Mouse (Mus musculus) limb, embryonic 10.5 days (tissue): Measurements from ENCODE around the gene Slc1a1. TPM values are rescaled to one million over a fixed set of nuclear protein-coding genes. Genes with fewer than 3 reads are reported as not detected.

Experiments used
- DNase-seq: peaks from one replicate; pipeline ENCODE4 v3.0.0-alpha.2; 2017; ENCODE audit warnings: low spot score
- H3K27ac ChIP-seq: fragments of 300-500 bp; sonication (generic); 2 replicates; pipeline ENCODE4 v1.5.1; 2016; ENCODE audit warnings: mild to moderate bottlenecking
- H3K27me3 ChIP-seq: fragments of 300-500 bp; sonication (generic); 2 replicates; pipeline ENCODE4 v1.6.1; 2016; ENCODE audit warnings: low read depth, mild to moderate bottlenecking; ENCODE audit not compliant: poor library complexity, severe bottlenecking
- H3K36me3 ChIP-seq: fragments of 300-500 bp; sonication (generic); 2 replicates; pipeline ENCODE4 v1.6.1; 2016; ENCODE audit warnings: mild to moderate bottlenecking, moderate library complexity
- H3K4me1 ChIP-seq: fragments of 300-500 bp; sonication (generic); 2 replicates; pipeline ENCODE4 v1.6.1; 2016
- H3K4me3 ChIP-seq: fragments of 300-500 bp; sonication (generic); 2 replicates; pipeline ENCODE4 v1.5.1; 2016; ENCODE audit warnings: mild to moderate bottlenecking, moderate library complexity
- H3K9me3 ChIP-seq: fragments of 300-500 bp; sonication (generic); replicated peaks from 2 replicates; pipeline ENCODE4 v1.6.1; 2016; ENCODE audit warnings: mild to moderate bottlenecking
- WGBS: fragments of 180-500 bp; shearing (Covaris S2); methylation state at CpG from one replicate; pipeline ENCODE4 v1.1.7; 2016; 5-methylcytosine and 5-hydroxymethylcytosine counted together
- polyA plus RNA-seq: library from polyadenylated mRNA; unstranded; fragments of >200 nt; fragmentation: Nextera tagmentation; extraction: Ambion mirVana; gene quantifications from 2 replicates; pipeline ENCODE4 v1.2.1, GENCODE M21; 2016

The Slc1a1 gene
- polyA plus RNA-seq: 0.13 and 0.15 TPM in 2 replicates

- Histone ChIP-seq H3K27me3 (peaks cover 43% of the 10 kb centered on the region), H3K9me3 (no peaks in the 10 kb centered on the region), H3K4me1 (peaks cover 14% of the 10 kb centered on the region), H3K4me3 (peak within 1 kb of the TSS; percentile 72), H3K27ac (no peak within 1 kb of the TSS), H3K36me3 (no peaks in the 10 kb centered on the region)
- whole genome bisulfite sequencing: 1% methylated on average over 68 of the region's 68 CpGs
- DNase-seq: peak; percentile 62
Observed at GRCm38 (mm10) chr19:28834798-28835499, at the start of gene Slc1a1. Slc1a1 (plus strand) TSS chr19:28835049.

DNA sequence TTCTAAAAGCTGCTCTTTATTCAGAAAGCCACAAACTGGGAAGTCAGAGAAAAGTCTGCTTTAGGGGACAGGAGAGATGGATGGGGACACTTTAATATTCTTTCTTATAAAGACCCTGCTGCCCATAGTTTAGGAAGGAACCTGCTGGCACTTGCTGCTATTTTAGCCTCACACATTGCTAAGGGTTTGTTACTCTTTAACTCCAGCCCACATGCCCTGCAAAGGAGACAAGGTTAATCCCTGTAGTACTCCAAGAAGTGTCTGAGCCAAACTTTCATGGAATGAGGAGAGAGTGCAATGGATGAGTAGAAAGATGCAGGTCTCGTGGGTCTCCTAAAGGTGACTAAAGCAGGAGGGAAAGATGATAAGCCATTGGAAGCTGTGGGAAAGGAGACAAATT, 44.7 kb upstream of the Slc1a1 start:
- no peak overlapping the region for H3K27ac ChIP-seq
- no peak overlapping the region for H3K4me3 ChIP-seq
- 63% methylated on average over 1 of the region's 1 CpGs for WGBS
- H3K4me1 ChIP-seq: no peaks in the 10 kb centered on the region
- DNase-seq: no peak
- H3K9me3 ChIP-seq: no peaks in the 10 kb centered on the region
- no peaks in the 10 kb centered on the region for H3K36me3 ChIP-seq
- H3K27me3 ChIP-seq: no peaks in the 10 kb centered on the region

GRCm38 (mm10) chr19:28793307-28793706, 41.5 kb upstream of the Slc1a1 start:
- H3K4me1 ChIP-seq: no peaks in the 10 kb centered on the region
- 82% methylated on average over 2 of the region's 2 CpGs for WGBS
- no peak overlapping the region for H3K27ac ChIP-seq

GRCm38 (mm10) chr19:28796146-28796848, 38.6 kb upstream of the Slc1a1 start:
- no peaks in the 10 kb centered on the region for H3K27me3 ChIP-seq
- 74% methylated on average over 5 of the region's 5 CpGs for WGBS
- H3K9me3 ChIP-seq: no peaks in the 10 kb centered on the region
- no peaks in the 10 kb centered on the region for H3K4me1 ChIP-seq
- no peak for DNase-seq
- H3K36me3 ChIP-seq: no peaks in the 10 kb centered on the region
- no peak overlapping the region for H3K4me3 ChIP-seq
- H3K27ac ChIP-seq: no peak overlapping the region

More at GRCm38 (mm10) chr19:28793307-28793706, 41.5 kb upstream of the Slc1a1 start:
- Histone ChIP-seq H3K4me3 (no peak overlapping the region), H3K9me3 (no peaks in the 10 kb centered on the region), H3K36me3 (no peaks in the 10 kb centered on the region), H3K27me3 (no peaks in the 10 kb centered on the region)
- no peak for DNase-seq

GRCm38 (mm10) chr19:28796966-28797365, 37.9 kb upstream of the Slc1a1 start:
- no peak overlapping the region for H3K4me3 ChIP-seq
- no peaks in the 10 kb centered on the region for H3K36me3 ChIP-seq
- no peak overlapping the region for H3K27ac ChIP-seq
- H3K4me1 ChIP-seq: no peaks in the 10 kb centered on the region
- no peaks in the 10 kb centered on the region for H3K27me3 ChIP-seq
- 78% methylated on average over 1 of the region's 1 CpGs for WGBS
- no peaks in the 10 kb centered on the region for H3K9me3 ChIP-seq
- DNase-seq: no peak

DNA sequence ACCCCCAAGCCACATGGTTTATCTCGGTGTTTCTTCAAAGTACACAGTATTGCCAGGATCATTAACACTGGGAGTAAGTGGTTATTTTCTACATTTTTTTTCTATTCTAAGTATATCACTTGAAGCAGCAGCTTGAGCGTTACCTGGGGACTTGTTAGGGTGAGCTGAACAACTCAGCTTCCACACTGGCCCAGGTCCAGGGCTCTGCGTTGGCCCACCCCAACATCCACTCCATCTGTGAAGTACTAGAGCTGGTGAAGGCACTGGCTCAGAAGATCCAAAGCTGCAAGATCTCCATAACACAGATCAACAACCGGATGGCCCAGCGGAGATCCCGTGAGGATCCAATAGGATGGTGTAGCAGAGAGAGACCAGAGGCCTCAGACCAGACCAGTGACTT, 37.2 kb upstream of the Slc1a1 start:
- DNase-seq: no peak
- 91% methylated on average over 6 of the region's 6 CpGs for WGBS
- Histone ChIP-seq H3K36me3 (no peaks in the 10 kb centered on the region), H3K4me3 (no peak overlapping the region), H3K27ac (no peak overlapping the region), H3K4me1 (no peaks in the 10 kb centered on the region), H3K9me3 (no peaks in the 10 kb centered on the region), H3K27me3 (no peaks in the 10 kb centered on the region)

- Histone ChIP-seq H3K4me3 (no peak overlapping the region), H3K27ac (no peak overlapping the region), H3K9me3 (no peaks in the 10 kb centered on the region), H3K4me1 (no peaks in the 10 kb centered on the region), H3K36me3 (no peaks in the 10 kb centered on the region), H3K27me3 (no peaks in the 10 kb centered on the region)
- WGBS: 50% methylated on average over 6 of the region's 6 CpGs
- DNase-seq: no peak
Observed at GRCm38 (mm10) chr19:28800448-28800847, 34.4 kb upstream of the Slc1a1 start.

DNA sequence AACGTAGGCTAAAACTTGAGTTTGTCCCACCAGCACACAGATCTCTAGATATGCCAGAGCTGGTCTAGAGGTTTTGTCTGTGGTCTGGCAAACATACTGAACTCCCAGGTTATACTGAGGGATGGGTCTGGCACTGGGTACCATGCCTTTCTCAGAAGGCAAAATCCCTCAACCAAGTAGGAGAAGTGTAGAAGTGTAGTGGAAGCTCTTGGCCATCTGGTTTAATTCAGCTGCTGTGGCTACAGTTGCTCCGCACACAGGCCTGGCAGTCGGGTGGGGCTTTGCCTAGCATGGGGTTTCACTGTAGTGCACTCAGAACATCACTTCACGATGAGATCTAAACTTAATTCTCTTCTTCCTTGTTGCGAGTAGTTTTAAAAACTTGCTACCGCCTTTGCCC, 28.6 kb upstream of the Slc1a1 start:
- no peak overlapping the region for H3K4me3 ChIP-seq
- H3K4me1 ChIP-seq: no peaks in the 10 kb centered on the region
- 94% methylated on average over 6 of the region's 6 CpGs for WGBS
- DNase-seq: no peak
- no peaks in the 10 kb centered on the region for H3K9me3 ChIP-seq
- no peaks in the 10 kb centered on the region for H3K36me3 ChIP-seq
- no peaks in the 10 kb centered on the region for H3K27me3 ChIP-seq
- no peak overlapping the region for H3K27ac ChIP-seq

DNA sequence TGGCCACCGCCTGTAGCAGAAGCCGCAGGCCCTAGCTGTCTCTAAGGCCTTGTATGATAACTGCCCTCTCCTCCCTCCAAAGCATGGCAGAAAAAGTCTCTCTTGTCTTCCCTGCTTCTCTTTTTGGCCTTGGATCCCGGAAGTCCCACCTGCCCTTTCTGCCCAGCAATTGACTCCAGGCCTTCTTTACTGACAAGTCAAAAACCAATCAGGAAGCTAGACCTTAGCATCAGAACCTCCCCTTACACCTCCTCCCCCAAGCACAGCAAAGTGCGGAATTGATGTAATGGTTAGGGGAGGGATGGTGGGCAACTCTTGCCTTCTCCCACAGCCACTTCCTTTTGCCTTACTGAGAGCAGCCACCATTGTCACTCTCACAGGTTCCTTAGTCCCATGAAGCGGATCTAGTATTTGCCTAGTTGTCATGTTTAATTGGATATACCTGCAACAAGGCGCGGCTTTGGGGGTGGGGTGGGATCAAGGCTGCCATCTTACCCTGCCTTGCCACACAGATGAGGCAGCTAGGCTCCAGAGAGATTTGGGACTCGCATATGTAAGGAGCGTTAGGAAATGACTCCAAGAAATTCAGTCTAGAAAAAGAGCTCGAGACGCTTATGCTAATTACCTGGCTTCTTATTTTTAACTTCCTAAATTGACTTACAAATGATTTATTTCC, 27.9 kb upstream of the Slc1a1 start:
- no peak for DNase-seq
- no peaks in the 10 kb centered on the region for H3K4me1 ChIP-seq

GRCm38 (mm10) chr19:28807497-28807871, 27.4 kb upstream of the Slc1a1 start:
- H3K4me3 ChIP-seq: no peak overlapping the region
- DNase-seq: no peak
- H3K4me1 ChIP-seq: no peaks in the 10 kb centered on the region
- no peak overlapping the region for H3K27ac ChIP-seq
- H3K36me3 ChIP-seq: no peaks in the 10 kb centered on the region
- H3K27me3 ChIP-seq: no peaks in the 10 kb centered on the region
- WGBS: 55% methylated on average over 2 of the region's 2 CpGs
- H3K9me3 ChIP-seq: no peaks in the 10 kb centered on the region

More for the DNA sequence above, 27.9 kb upstream of the Slc1a1 start:
- no peaks in the 10 kb centered on the region for H3K27me3 ChIP-seq
- WGBS: 93% methylated on average over 11 of the region's 11 CpGs
- H3K27ac ChIP-seq: no peak overlapping the region
- no peaks in the 10 kb centered on the region for H3K9me3 ChIP-seq
- H3K36me3 ChIP-seq: no peaks in the 10 kb centered on the region
- no peak overlapping the region for H3K4me3 ChIP-seq

DNA sequence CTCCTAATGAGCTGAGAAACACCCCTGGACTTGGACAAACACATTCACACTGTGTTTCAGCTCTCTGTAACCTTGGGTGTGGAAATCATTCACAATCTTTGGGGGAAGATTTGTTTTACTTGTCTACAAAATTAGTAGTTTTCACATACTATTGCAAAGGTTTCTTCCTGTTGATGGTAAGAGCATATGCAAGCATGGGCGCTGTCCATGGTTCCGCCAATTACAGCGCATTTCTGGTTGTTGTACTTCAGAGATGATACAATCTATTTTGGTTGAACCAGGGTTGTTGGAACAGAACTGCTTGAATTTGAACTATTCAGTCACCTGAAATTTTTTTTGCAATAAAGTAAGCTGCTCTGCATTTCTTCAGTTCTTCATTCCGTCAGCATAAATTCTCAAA, 16.6 kb upstream of the Slc1a1 start:
- peak; percentile 59 for DNase-seq
- no peaks in the 10 kb centered on the region for H3K4me1 ChIP-seq
- WGBS: 74% methylated on average over 4 of the region's 4 CpGs
- no peak overlapping the region for H3K27ac ChIP-seq
- no peaks in the 10 kb centered on the region for H3K36me3 ChIP-seq
- no peak overlapping the region for H3K4me3 ChIP-seq
- no peaks in the 10 kb centered on the region for H3K9me3 ChIP-seq
- H3K27me3 ChIP-seq: no peaks in the 10 kb centered on the region

GRCm38 (mm10) chr19:28827697-28828328, 7.0 kb upstream of the Slc1a1 start:
- 76% methylated on average over 15 of the region's 15 CpGs for WGBS
- Histone ChIP-seq H3K27me3 (no peaks in the 10 kb centered on the region; the same call in 1 of the 2 replicates), H3K4me1 (no peaks in the 10 kb centered on the region), H3K4me3 (no peak overlapping the region), H3K9me3 (no peaks in the 10 kb centered on the region), H3K36me3 (no peaks in the 10 kb centered on the region), H3K27ac (no peak overlapping the region)
- no peak for DNase-seq

DNA sequence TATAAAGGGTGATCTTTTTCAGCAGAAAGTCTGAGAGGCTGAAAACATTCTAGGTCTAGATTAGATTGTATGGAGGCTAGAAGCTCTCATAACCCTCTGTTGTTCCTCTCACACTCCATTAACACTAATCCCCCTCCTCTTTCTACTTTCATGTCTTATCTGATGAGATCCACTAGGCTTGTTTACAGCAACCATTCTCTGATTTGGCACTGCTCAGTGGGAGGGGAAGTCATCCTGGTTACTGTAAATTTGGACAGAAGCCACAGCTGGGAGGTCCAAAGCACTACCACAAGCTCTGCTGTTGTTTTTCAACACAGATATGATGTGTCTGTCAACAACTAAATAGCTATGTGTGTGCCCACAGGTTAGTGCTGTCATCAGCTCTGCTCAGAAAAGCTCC, 3.5 kb upstream of the Slc1a1 start:
- no peaks in the 10 kb centered on the region for H3K9me3 ChIP-seq
- H3K36me3 ChIP-seq: no peaks in the 10 kb centered on the region
- H3K4me3 ChIP-seq: no peak overlapping the region
- H3K27ac ChIP-seq: no peak overlapping the region
- peaks cover 14% of the 10 kb centered on the region for H3K4me1 ChIP-seq
- no peak for DNase-seq
- H3K27me3 ChIP-seq: peaks cover 34% of the 10 kb centered on the region
